Mouse (Mus musculus) left cerebral cortex, adult 8-10 months (tissue): ENCODE measurements around the gene Ip6k1. TPM values are rescaled to one million over a fixed set of nuclear protein-coding genes. Genes with fewer than 3 reads are reported as not detected.

Source experiments
- DNase-seq, 2 experiments: peaks; one replicate each; pipeline ENCODE4 v3.0.0; 2022; ENCODE audit warnings: low spot score in 2 of 2
- microRNA-seq, 2 experiments: library from miRNA; unstranded; fragments of <30 nt; microRNA quantifications; one replicate each; pipeline ENCODE4 v1.2.0; 2022
- total RNA-seq, 4 experiments: library from RNA; stranded (reverse); gene quantifications; 2 replicates each; pipeline ENCODE4 v1.2.4; 2022

Gene Ip6k1
- total RNA-seq, 4 experiments from 2014 or later = 187 to 219 (median 207) TPM

GRCm38 (mm10) chr9:108094998-108095411 is 92.7 kb downstream of the Ip6k1 start:
- DNase-seq = no peak

GRCm38 (mm10) chr9:108095518-108095917 is 93.2 kb downstream of the Ip6k1 start:
- no peak for DNase-seq

DNA sequence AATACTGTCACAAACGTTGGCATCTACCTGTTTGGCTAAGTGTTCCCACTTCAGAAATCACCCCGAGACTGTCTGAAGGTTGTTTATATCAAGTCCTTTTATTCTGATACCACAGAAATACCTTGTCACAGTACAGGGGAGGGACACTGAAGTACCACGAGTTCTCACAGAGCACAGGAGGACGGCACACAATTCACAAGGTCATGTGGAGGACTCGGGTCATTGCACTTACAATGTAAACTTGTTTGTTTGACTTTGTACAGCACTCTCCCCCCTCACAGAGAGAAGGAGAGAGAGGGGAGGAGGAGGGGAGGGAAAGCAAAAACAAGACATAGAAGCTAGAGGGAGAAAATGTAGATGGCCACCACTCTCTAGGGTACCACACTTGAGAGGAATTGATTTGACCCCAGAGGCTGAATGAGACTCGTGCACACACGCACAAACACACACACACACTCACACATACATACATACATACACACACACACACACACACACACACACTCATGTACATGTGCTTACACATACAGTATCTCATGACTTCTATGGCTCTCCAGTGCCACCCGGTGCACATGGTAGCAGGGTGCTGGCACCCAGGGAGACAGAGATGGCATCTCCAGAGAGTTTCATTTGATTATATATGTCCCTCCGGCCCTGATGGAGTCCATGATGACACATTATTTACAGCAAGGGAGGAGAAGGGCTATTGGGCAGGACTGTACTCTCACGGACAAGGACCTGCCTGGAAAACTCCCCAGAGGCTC is 93.8 kb downstream of the Ip6k1 start:
- no peak for DNase-seq

Small RNAs within 50 kb of the gene (microRNA-seq; reads per million reads assigned to microRNA genes)
- 0 reads per million in 2 experiments for gene Mir7088

Other genes with a start within 250 kb of the Ip6k1 start
- gene Rbm5, start 231.5 kb upstream of the Ip6k1 start, total RNA-seq = 100 to 1,000 TPM; 117 to 136 (median 126) TPM
- gene Rbm6, start 129.3 kb upstream of the Ip6k1 start, total RNA-seq = 10 to 100 TPM; 56.0 to 69.3 (median 59.4) TPM
- 10 to 100 TPM; 23.7 to 27.5 (median 26.1) TPM for gene Mon1a, start 114.3 kb upstream of the Ip6k1 start, total RNA-seq
- 1 to 10 TPM in 2 of 4 experiments, under 1 TPM in 2; 0.72 to 1.7 (median 1.0) TPM for gene Mst1r, start 95.6 kb upstream of the Ip6k1 start, total RNA-seq
- not detected for gene Actl11, start 74.0 kb upstream of the Ip6k1 start, total RNA-seq
- gene Camkv, start 66.8 kb upstream of the Ip6k1 start, total RNA-seq = 100 to 1,000 TPM; 372 to 403 (median 398) TPM
- gene Traip, start 52.4 kb upstream of the Ip6k1 start, total RNA-seq = 10 to 100 TPM in 3 of 4 experiments, 1 to 10 TPM in 1; 8.6 to 11.9 (median 11.3) TPM
- gene Uba7, start 27.0 kb upstream of the Ip6k1 start, total RNA-seq = 1 to 10 TPM; 6.1 to 8.4 (median 6.7) TPM
- under 1 TPM in 2 of 4 experiments, not detected in 2; 0.30 to 0.73 TPM for gene Gm20661, start 19.4 kb upstream of the Ip6k1 start, total RNA-seq
- 1 to 10 TPM; 3.9 to 6.8 (median 5.2) TPM for gene Inka1, start 16.6 kb upstream of the Ip6k1 start, total RNA-seq
- 1 to 10 TPM; 2.5 to 3.9 (median 3.2) TPM for gene Cdhr4, start 10.0 kb upstream of the Ip6k1 start, total RNA-seq
- 1 to 10 TPM; 1.8 to 4.8 (median 4.3) TPM for gene Gm20662, start 6.2 kb upstream of the Ip6k1 start, total RNA-seq
- 10 to 100 TPM; 13.9 to 17.6 (median 14.8) TPM for gene Gmppb, start 46.7 kb downstream of the Ip6k1 start, total RNA-seq
- 1 to 10 TPM in 2 of 4 experiments, under 1 TPM in 2; 0.70 to 1.3 (median 1.0) TPM for gene Amigo3, start 50.7 kb downstream of the Ip6k1 start, total RNA-seq
- gene Mst1, start 77.9 kb downstream of the Ip6k1 start, total RNA-seq = not detected
- gene Rnf123, start 80.8 kb downstream of the Ip6k1 start, total RNA-seq = 100 to 1,000 TPM; 109 to 112 (median 111) TPM
- 10 to 100 TPM; 34.9 to 41.9 (median 39.3) TPM for gene Apeh, start 92.1 kb downstream of the Ip6k1 start, total RNA-seq
- gene Bsn, start 187.9 kb downstream of the Ip6k1 start, total RNA-seq = 100 to 1,000 TPM; 208 to 264 (median 232) TPM